Mouse (Mus musculus) right cerebral cortex, adult 2 months (tissue): Measurements from ENCODE around the gene Fam13c.
A peak's percentile ranks its signal among the peaks of the same experiment; 100 is the strongest.

Experiments used
- DNase-seq, 2 experiments: peaks; one replicate each; pipeline ENCODE4 v3.0.0; 2021 to 2022; ENCODE audit warnings: low spot score in 2 of 2

The Fam13c gene

GRCm38 (mm10) chr10:70599126-70599924 is 159.0 kb downstream of the Fam13c start:
- peak; percentile 88 to 90 for DNase-seq

- DNase-seq: peak in 1 of 2 experiments; percentile 39
Measured at GRCm38 (mm10) chr10:70599925-70600305, 159.6 kb downstream of the Fam13c start.
